Mouse (Mus musculus): ENCODE results near the gene Pomgnt2. TPM values are rescaled to one million over a fixed set of nuclear protein-coding genes. Genes with fewer than 3 reads are reported as not detected.

Gene Pomgnt2
- polyA plus RNA-seq, 1 experiment from 2014 or later = 16.5 TPM

DNA sequence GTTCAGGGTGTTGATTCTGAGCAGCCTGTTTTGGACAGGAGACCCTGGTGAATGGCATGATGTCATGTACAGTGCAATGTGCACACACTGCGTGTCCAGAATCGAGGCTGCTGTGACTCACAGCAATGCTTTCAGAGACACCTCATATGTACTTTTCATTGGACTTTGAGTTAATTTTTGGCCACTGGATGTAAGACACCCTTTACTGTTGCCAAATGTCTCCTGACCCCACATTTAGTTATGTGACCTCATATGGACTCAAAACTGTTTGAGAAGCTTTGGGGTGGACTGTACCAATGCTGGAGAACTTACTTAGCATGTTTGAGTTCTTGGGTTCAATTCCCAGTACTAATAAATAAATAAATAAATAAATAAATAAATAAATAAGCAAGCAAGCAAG is 13.8 kb upstream of the Pomgnt2 start:
- H3K4me2 ChIP-seq = no peak overlapping the region
- H3K9me3 ChIP-seq = no peaks in the 10 kb centered on the region
- no peak for ATAC-seq (ENCODE audit: insufficient read depth, low FRiP score, low read depth)
- no peak overlapping the region for H3K9ac ChIP-seq
- WGBS = 73% methylated on average over 2 of the region's 2 CpGs
- H3K27ac ChIP-seq = no peak overlapping the region
- no peaks in the 10 kb centered on the region for H3K4me1 ChIP-seq
- H3K4me3 ChIP-seq (replicated peaks) = no peak overlapping the region
- H3K27me3 ChIP-seq (replicated peaks) = no peaks in the 10 kb centered on the region
- H3K36me3 ChIP-seq = no peaks in the 10 kb centered on the region

DNA sequence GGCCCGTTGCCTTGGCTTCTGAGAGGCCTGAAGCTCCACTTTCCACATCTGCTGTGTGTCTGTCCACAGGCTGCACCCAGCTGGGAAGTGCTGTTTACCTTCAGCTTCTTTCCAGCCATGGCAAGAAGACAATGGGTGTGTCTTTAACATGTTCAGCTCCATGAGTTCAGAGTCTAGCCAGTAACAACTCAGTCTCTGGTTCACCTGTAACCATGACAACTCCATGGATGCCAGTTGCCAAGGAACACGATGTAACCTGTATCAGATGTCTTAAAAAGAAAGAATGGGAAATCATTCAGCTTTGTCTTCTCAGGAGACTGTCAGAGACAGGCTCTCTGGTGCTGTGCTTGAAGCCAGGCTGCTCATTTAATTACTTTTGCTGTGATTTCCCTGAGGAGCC is 12.0 kb upstream of the Pomgnt2 start:
- ATAC-seq (ENCODE audit: insufficient read depth, low FRiP score, low read depth) = no peak
- 47% methylated on average over 2 of the region's 2 CpGs for WGBS

DNA sequence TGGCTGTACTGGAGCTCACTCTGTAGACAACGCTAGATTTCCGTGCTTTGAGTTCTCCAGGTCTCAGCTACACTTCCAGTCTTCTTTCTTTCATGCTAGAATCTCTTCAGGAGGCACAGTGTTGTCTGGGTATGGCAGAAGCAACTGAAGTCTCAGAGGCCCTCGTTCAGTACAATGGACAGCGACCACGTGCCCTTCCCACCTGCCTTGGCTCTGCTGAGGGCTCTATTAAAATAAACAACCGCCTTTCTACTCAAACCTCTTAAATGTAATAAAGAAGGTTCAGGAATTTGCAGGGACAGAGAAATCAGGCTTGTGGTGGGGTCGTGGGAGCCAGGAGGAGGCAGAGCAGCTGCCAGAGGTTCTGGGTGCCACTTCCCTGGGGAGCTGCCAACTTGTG is 9.7 kb upstream of the Pomgnt2 start:
- Histone ChIP-seq H3K36me3 (no peaks in the 10 kb centered on the region), H3K4me2 (no peak overlapping the region), H3K9me3 (no peaks in the 10 kb centered on the region), H3K4me1 (no peaks in the 10 kb centered on the region), H3K9ac (no peak overlapping the region), H3K27me3 (replicated peaks) (no peaks in the 10 kb centered on the region), H3K27ac (no peak overlapping the region), H3K4me3 (replicated peaks) (no peak overlapping the region)
- 9% methylated on average over 7 of the region's 7 CpGs for WGBS
- no peak for ATAC-seq (ENCODE audit: insufficient read depth, low FRiP score, low read depth)

More for the DNA sequence above, 12.0 kb upstream of the Pomgnt2 start:
- no peaks in the 10 kb centered on the region for H3K4me1 ChIP-seq
- H3K27me3 ChIP-seq (replicated peaks) = no peaks in the 10 kb centered on the region
- no peak overlapping the region for H3K4me3 ChIP-seq (replicated peaks)
- H3K9me3 ChIP-seq = no peaks in the 10 kb centered on the region
- no peaks in the 10 kb centered on the region for H3K36me3 ChIP-seq
- no peak overlapping the region for H3K4me2 ChIP-seq
- no peak overlapping the region for H3K9ac ChIP-seq
- H3K27ac ChIP-seq = no peak overlapping the region

DNA sequence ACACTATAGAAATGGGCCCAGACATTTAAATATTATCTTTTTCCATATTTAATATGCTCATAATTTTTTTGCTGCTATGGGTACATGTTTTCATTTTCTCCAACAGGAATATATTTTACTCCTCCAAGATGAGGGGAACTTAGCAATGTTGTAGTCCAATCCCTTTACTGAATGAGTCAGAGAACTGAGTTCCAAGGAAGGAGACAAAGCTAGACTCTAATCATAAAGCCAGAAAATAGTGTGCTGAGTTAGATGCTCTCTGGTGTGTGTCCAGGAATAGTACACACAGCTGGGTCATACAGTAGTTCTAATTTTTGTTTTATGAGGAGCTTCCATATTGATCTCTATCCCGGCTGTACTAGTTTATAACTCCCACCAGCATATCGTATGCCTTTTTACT is 9.3 kb upstream of the Pomgnt2 start:
- no peak for ATAC-seq (ENCODE audit: insufficient read depth, low FRiP score, low read depth)
- Histone ChIP-seq H3K4me1 (no peaks in the 10 kb centered on the region), H3K9me3 (no peaks in the 10 kb centered on the region)

DNA sequence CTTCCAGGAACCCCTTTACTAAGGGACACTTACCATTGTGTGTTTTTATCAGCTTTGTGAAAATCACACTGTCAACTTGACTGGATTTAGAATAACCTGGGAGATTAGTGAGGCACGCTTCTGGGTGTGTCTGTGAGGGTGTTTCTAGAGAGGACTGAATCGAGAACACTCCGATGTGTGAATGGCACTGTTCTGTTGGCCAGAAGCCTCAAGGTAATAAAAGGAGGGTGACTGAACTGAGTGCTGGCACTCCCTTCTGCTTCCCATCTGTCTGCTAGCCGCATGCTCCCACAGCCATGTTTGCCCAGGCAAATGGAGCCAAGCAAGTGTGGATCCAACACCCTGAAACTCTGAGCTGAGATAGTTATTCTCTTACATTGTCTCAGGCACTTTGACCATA is 1.1 kb upstream of the Pomgnt2 start:
- Histone ChIP-seq H3K4me3 (replicated peaks) (no peak overlapping the region), H3K9ac (no peak overlapping the region), H3K36me3 (no peaks in the 10 kb centered on the region), H3K4me2 (no peak overlapping the region), H3K9me3 (no peaks in the 10 kb centered on the region), H3K4me1 (peaks cover 5% of the 10 kb centered on the region; the same call in 1 of the 2 replicates), H3K27me3 (replicated peaks) (no peaks in the 10 kb centered on the region), H3K27ac (no peak overlapping the region)
- 70% methylated on average over 4 of the region's 4 CpGs for WGBS
- ATAC-seq (ENCODE audit: insufficient read depth, low FRiP score, low read depth) = no peak

More for the DNA sequence above, 9.3 kb upstream of the Pomgnt2 start:
- no peaks in the 10 kb centered on the region for H3K27me3 ChIP-seq (replicated peaks)
- WGBS = 87% methylated on average over 2 of the region's 2 CpGs
- H3K4me2 ChIP-seq = no peak overlapping the region
- H3K9ac ChIP-seq = no peak overlapping the region
- no peak overlapping the region for H3K27ac ChIP-seq
- no peaks in the 10 kb centered on the region for H3K36me3 ChIP-seq
- H3K4me3 ChIP-seq (replicated peaks) = no peak overlapping the region

DNA sequence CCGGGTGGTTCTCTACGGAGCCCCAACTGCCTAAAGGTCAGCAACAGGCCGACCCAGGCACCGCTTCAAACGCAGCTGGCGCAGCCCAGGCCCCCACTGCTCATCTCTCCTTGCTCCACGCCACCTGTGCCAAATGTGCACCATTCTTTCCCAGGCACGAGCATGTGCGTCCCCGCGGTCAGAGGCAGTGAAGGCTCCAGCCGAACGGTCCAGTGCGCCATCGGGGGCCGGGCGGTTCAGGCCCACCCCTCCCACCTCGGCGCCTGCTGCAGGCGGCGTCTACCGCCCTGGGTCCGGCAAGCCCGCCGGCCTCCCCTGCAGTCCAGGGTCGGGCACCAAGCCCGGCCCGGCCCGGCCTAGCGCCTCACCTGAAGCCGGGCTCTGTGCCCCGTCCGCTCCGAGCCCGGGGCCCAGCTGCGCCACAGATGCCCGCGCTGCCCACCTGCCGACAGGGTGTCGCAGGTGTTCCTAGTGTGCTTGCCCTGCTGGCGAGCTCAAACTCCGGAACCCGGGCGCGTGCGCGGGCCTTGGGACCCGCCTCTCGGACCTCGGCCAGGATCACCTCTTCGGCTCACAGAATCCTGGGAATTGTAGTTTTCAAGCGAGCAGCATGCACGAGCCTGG is 1.3 kb downstream of the Pomgnt2 start:
- peak overlapping the region; percentile 90 for H3K4me3 ChIP-seq (replicated peaks)
- under 1% methylated on average over 53 of the region's 53 CpGs for WGBS
- H3K36me3 ChIP-seq = no peaks in the 10 kb centered on the region
- H3K9ac ChIP-seq = peak overlapping the region; percentile 87
- H3K9me3 ChIP-seq = no peaks in the 10 kb centered on the region
- no peak overlapping the region for H3K27ac ChIP-seq
- ATAC-seq (ENCODE audit: insufficient read depth, low FRiP score, low read depth) = peak; percentile 80
- H3K4me1 ChIP-seq = peaks cover 5% of the 10 kb centered on the region; the same call in 1 of the 2 replicates
- peak overlapping the region; percentile 97 for H3K4me2 ChIP-seq
- H3K27me3 ChIP-seq (replicated peaks) = no peaks in the 10 kb centered on the region

DNA sequence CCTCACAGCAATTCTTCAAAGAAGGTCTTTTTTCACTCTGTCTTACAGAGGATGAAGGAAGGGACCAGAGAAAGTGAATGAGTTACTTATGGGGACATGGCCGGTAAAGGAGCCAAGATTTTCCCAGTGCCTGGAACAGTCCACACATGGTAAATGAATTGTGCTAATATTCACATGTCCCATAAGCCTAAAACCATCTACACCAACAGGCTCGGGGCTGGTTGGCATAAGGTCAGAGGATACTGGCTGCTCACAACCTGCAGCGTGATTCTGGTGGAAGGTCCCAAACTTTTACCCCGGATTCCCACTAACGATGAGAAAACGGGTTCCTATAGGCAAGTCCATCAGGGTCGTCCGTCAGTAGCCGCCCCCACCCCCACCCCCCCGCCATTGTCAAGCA is 1.8 kb downstream of the Pomgnt2 start:
- no peak for ATAC-seq (ENCODE audit: insufficient read depth, low FRiP score, low read depth)
- 13% methylated on average over 10 of the region's 10 CpGs for WGBS
- H3K4me3 ChIP-seq (replicated peaks) = peak overlapping the region; percentile 90

DNA sequence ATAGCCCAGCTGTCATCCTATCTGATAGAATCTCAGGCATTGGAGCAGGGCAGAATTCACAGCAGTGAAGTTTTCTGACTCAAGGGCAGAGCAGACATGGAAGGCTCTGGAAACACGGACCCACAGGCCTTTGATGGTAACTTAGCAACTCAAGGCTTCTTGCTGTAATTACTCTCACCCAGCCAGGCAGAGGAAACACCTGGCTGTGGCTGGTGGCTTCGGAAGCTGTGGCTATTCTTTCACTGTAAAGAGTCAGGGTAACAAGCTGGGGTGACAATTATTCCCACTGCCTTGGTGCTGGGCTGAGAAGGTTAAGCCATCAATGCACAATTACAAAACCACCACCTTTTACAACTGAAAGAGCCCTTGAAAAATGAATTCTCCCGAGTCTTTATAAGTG is 3.9 kb downstream of the Pomgnt2 start:
- ATAC-seq (ENCODE audit: insufficient read depth, low FRiP score, low read depth) = no peak
- Histone ChIP-seq H3K9ac (no peak overlapping the region), H3K27ac (no peak overlapping the region), H3K36me3 (no peaks in the 10 kb centered on the region), H3K4me3 (replicated peaks) (no peak overlapping the region), H3K27me3 (replicated peaks) (no peaks in the 10 kb centered on the region), H3K9me3 (no peaks in the 10 kb centered on the region), H3K4me1 (peaks cover 5% of the 10 kb centered on the region; the same call in 1 of the 2 replicates), H3K4me2 (no peak overlapping the region)
- WGBS = 70% methylated on average over 3 of the region's 3 CpGs

More for the DNA sequence above, 1.8 kb downstream of the Pomgnt2 start:
- Histone ChIP-seq H3K27me3 (replicated peaks) (no peaks in the 10 kb centered on the region), H3K27ac (no peak overlapping the region), H3K9ac (no peak overlapping the region), H3K4me1 (peaks cover 5% of the 10 kb centered on the region; the same call in 1 of the 2 replicates), H3K9me3 (no peaks in the 10 kb centered on the region), H3K36me3 (no peaks in the 10 kb centered on the region), H3K4me2 (peak overlapping the region; percentile 97)

DNA sequence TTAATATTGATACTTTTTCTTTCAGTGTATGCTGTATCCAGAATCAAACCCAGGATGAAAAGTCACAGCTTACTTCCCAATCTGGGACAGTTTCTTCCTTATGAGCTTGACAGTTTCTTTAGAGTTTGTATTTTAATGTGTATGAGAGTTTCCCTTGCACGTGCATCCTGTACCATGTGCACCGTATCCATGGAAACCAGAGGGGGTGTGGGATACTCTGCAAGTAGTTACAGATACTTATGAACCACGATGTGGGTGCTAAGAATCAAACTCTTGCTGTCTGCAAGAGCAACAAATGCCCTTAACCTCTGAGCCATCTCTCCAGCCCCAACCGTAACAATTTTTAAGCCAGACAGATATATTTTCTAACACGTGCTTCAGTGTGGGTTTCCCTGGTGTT is 5.9 kb downstream of the Pomgnt2 start:
- H3K27ac ChIP-seq = no peak overlapping the region
- H3K9me3 ChIP-seq = no peaks in the 10 kb centered on the region
- H3K4me3 ChIP-seq (replicated peaks) = no peak overlapping the region
- no peaks in the 10 kb centered on the region for H3K27me3 ChIP-seq (replicated peaks)
- no peak overlapping the region for H3K9ac ChIP-seq
- no peak for ATAC-seq (ENCODE audit: insufficient read depth, low FRiP score, low read depth)
- no peaks in the 10 kb centered on the region for H3K36me3 ChIP-seq
- peaks cover 5% of the 10 kb centered on the region; the same call in 1 of the 2 replicates for H3K4me1 ChIP-seq
- no peak overlapping the region for H3K4me2 ChIP-seq
- 63% methylated on average over 5 of the region's 5 CpGs for WGBS

DNA sequence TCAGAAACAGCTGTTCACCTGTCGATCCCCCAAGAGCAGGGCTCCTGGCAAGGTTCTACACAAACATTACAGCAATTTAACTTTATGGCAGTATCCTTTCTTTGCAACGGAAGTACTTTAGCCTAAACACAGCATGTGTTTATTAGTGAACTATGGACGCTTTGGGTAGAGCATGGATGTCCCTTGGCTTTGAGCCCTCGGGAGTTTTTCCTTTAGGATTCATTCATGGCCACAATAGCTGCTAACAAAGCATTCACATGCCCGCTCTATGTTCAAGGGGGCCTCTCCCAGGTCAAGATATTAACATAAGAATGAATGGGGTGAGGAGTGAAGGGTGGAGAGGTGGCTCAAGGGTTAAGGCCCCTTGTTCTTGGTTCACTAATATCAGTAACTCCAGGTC is 7.4 kb downstream of the Pomgnt2 start:
- ATAC-seq (ENCODE audit: insufficient read depth, low FRiP score, low read depth) = no peak
- WGBS = 57% methylated on average over 5 of the region's 5 CpGs
- H3K4me2 ChIP-seq = no peak overlapping the region
- H3K9me3 ChIP-seq = no peaks in the 10 kb centered on the region
- H3K27me3 ChIP-seq (replicated peaks) = no peaks in the 10 kb centered on the region
- H3K4me3 ChIP-seq (replicated peaks) = no peak overlapping the region
- no peak overlapping the region for H3K27ac ChIP-seq
- no peak overlapping the region for H3K9ac ChIP-seq
- no peaks in the 10 kb centered on the region for H3K4me1 ChIP-seq
- H3K36me3 ChIP-seq = no peaks in the 10 kb centered on the region

DNA sequence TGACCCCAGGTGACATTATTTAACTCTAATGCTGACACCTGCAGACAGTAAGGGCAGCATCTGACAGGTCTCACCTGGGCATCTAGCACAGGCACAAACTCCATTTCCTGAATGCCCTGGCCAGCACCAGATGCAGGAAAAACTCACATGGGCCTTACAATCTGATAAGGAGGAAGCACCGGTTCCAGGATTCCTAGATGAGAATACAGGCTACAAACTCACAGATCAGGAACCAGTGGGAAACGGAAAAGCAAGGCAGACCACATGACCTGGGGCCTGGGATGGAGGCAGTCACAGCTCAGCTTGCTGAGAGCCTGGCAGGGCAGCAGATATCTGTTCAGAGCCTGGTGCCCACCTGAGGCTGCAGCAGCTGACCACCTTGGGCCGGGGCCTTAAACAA is 8.0 kb downstream of the Pomgnt2 start:
- no peak overlapping the region for H3K9ac ChIP-seq
- 65% methylated on average over 3 of the region's 3 CpGs for WGBS
- ATAC-seq (ENCODE audit: insufficient read depth, low FRiP score, low read depth) = no peak

DNA sequence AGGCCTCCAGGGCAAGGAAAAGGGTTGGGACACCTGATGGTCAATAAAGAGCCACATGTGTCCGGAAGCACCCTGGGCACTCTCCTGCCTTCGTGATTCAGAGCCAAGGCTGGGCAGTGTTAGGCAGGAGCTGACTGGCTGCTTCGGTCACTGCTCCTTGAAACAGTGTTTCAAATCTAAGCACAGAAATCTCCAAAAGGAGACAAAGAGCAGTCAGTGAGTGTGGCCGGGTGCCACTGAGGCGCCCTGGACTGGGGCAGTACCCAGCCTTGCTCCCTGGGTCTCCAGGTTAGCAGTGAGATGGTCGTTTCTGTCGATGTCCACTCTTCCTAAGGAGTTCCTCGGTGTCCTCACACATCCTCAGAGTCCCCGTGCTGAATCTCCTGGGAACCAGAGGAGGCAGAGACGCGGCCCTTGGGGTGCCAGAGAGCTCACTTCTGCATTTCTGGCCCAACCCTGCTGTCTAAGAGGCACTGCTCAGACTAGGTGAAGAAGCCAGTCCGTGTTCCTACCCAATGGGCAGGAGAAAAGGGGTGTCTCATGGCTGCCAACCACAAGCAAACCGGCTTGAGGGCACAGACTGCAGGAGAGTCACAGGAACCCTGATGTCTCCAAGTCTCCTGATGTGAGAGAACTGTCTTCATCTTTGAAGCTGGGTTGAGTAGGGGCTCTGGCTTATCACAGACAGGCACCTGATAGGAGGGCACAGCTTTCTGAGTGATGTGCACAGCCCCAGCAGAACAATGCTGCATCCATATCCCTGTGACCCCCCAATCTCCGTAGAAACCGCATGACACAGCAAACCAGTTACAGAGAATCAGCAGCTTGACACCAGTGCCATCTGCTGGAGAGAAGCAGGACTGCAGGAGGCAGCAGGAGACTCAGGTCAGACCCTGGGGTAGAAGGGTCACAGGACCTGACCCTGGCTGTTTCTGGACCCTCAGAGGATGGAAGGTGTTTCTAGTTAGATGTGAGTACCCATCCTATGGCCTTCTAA is 12.1 kb downstream of the Pomgnt2 start:
- Histone ChIP-seq H3K9ac (no peak overlapping the region), H3K27me3 (replicated peaks) (no peaks in the 10 kb centered on the region), H3K4me1 (no peaks in the 10 kb centered on the region), H3K9me3 (no peaks in the 10 kb centered on the region), H3K27ac (no peak overlapping the region), H3K4me3 (replicated peaks) (no peak overlapping the region), H3K4me2 (no peak overlapping the region), H3K36me3 (0 out of 2 replicates have a peak, but pooled peaks cover 3% of the 10 kb centered on the region)
- ATAC-seq (ENCODE audit: insufficient read depth, low FRiP score, low read depth) = no peak
- 67% methylated on average over 15 of the region's 15 CpGs for WGBS

More for the DNA sequence above, 8.0 kb downstream of the Pomgnt2 start:
- Histone ChIP-seq H3K27me3 (replicated peaks) (no peaks in the 10 kb centered on the region), H3K4me1 (no peaks in the 10 kb centered on the region), H3K36me3 (no peaks in the 10 kb centered on the region), H3K9me3 (no peaks in the 10 kb centered on the region), H3K27ac (no peak overlapping the region), H3K4me2 (no peak overlapping the region), H3K4me3 (replicated peaks) (no peak overlapping the region)
